Mouse (Mus musculus) midbrain, embryonic 16.5 days (tissue): Measurements from ENCODE around the gene Pnkp. TPM values are rescaled to one million over a fixed set of nuclear protein-coding genes. Genes with fewer than 3 reads are reported as not detected.

Source experiments
- ATAC-seq: fragments of 200-750 bp; cut with Nextera tagmentation; 2 replicates; pipeline ENCODE4 v1.8.0; 2017; ENCODE audit warnings: moderate TSS enrichment
- H3K27ac ChIP-seq: fragments of 300-500 bp; sonication (generic); 2 replicates; pipeline ENCODE4 v1.5.1; 2014; ENCODE audit warnings: mild to moderate bottlenecking, low read length, mixed read lengths
- H3K27me3 ChIP-seq: fragments of 300-500 bp; sonication (generic); 2 replicates; pipeline ENCODE4 v1.6.1; 2014; ENCODE audit warnings: low read depth, low read length, mixed read lengths; ENCODE audit not compliant: control insufficient read depth, insufficient read depth
- H3K36me3 ChIP-seq: fragments of 300-500 bp; sonication (generic); 2 replicates; pipeline ENCODE4 v1.6.1; 2014; ENCODE audit warnings: mild to moderate bottlenecking, low read length, moderate library complexity, mixed read lengths; ENCODE audit not compliant: control insufficient read depth, insufficient read depth
- H3K4me1 ChIP-seq: fragments of 300-500 bp; sonication (generic); 2 replicates; pipeline ENCODE4 v1.6.1; 2014; ENCODE audit warnings: mild to moderate bottlenecking, low read length, mixed read lengths; ENCODE audit not compliant: control insufficient read depth, insufficient read depth
- H3K4me2 ChIP-seq: fragments of 300-500 bp; sonication (generic); 2 replicates; pipeline ENCODE4 v1.6.1; 2014; ENCODE audit warnings: mild to moderate bottlenecking, low read length, mixed read lengths
- H3K4me3 ChIP-seq: fragments of 300-500 bp; sonication (generic); 2 replicates; pipeline ENCODE4 v1.5.1; 2014; ENCODE audit warnings: low read depth, mild to moderate bottlenecking, low read length, moderate library complexity, mixed read lengths
- H3K9ac ChIP-seq: fragments of 300-500 bp; sonication (generic); 2 replicates; pipeline ENCODE4 v1.6.1; 2014; ENCODE audit warnings: low read depth, low read length, mixed read lengths
- H3K9me3 ChIP-seq: fragments of 300-500 bp; sonication (generic); replicated peaks from 2 replicates; pipeline ENCODE4 v1.6.1; 2014; ENCODE audit warnings: mild to moderate bottlenecking, low read length, mixed read lengths; ENCODE audit not compliant: control insufficient read depth, poor library complexity, severe bottlenecking
- WGBS: fragments of 180-500 bp; shearing (Covaris S2); extraction: QIAGEN DNeasy Blood & Tissue Kit; methylation state at CpG from one replicate; pipeline ENCODE4 v1.1.7; 2014; 5-methylcytosine and 5-hydroxymethylcytosine counted together
- polyA plus RNA-seq: library from polyadenylated mRNA; unstranded; fragments of >200 nt; fragmentation: Nextera tagmentation; extraction: Ambion mirVana; gene quantifications from 2 replicates; pipeline ENCODE4 v1.2.1, GENCODE M21; 2015

Pnkp gene
- polyA plus RNA-seq, 1 experiment from 2014 or later, result 30.4 TPM

DNA sequence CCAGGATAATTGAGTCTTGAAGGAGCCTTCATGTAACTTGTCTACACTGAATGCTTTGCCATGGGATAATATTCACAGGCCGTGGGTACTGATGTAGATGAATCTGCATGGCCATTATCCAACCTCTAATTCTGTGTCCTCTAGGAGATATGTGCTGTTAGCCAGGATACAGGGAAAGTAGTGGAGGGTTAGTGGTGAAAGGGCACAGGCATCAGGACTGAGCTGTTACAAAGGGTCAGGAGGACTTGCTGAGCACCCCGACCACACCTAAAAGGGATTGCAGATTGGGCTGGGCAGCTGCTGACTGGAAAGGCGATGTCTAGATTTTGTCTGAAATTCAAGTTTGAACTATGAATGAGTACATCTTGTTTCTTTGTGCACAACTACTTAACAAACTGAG is 36.4 kb upstream of the Pnkp start:
- no peak for ATAC-seq
- H3K9me3 ChIP-seq, result no peaks in the 10 kb centered on the region
- H3K36me3 ChIP-seq, result no peaks in the 10 kb centered on the region
- no peak overlapping the region for H3K27ac ChIP-seq
- H3K9ac ChIP-seq, result no peak overlapping the region
- H3K4me3 ChIP-seq, result no peak overlapping the region
- no peak overlapping the region for H3K4me2 ChIP-seq
- WGBS, result 85% methylated on average over 3 of the region's 3 CpGs
- H3K4me1 ChIP-seq, result peaks cover 36% of the 10 kb centered on the region
- H3K27me3 ChIP-seq, result no peaks in the 10 kb centered on the region

DNA sequence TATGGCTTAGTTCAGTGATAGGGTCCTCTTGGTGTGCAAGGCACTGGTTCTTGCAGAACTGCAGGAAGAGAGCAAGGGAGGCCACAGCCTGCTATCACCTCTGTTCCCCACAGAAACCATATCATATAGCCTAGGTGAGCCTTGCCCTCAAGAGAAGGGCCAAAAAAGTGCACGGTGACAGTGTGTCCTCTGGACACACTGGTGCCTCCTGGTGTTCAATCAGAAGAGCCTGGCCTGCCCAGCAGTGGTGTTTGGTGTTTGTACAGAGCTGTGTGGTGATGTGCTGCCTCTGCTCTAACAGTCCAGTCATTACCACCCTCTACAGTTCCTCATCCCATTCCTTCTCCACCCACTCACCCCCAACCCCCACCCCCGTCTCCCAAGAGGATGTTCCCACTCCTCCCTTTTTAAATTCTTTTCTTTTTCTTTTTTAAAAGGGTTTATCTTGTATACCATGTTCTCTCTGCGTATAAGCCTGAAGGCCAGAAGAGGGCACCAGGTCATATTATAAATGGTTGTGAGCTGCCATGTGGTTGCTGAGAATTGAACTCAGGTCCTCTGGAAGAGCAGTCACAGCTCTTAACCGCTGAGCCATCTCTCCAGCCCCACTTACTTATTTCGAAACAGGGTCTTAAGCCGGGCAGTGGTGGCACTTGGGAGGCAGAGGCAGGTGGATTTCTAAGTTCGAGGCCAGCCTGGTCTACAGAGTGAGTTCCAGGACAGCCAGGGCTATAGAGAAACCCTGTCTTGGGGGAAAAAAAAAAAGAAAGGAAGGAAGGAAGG is 35.1 kb upstream of the Pnkp start:
- Histone ChIP-seq H3K4me1 (peaks cover 36% of the 10 kb centered on the region), H3K27ac (no peak overlapping the region), H3K27me3 (no peaks in the 10 kb centered on the region), H3K9ac (no peak overlapping the region), H3K4me2 (no peak overlapping the region), H3K4me3 (no peak overlapping the region), H3K36me3 (no peaks in the 10 kb centered on the region), H3K9me3 (no peaks in the 10 kb centered on the region)
- no peak for ATAC-seq
- WGBS, result 86% methylated on average over 7 of the region's 7 CpGs

DNA sequence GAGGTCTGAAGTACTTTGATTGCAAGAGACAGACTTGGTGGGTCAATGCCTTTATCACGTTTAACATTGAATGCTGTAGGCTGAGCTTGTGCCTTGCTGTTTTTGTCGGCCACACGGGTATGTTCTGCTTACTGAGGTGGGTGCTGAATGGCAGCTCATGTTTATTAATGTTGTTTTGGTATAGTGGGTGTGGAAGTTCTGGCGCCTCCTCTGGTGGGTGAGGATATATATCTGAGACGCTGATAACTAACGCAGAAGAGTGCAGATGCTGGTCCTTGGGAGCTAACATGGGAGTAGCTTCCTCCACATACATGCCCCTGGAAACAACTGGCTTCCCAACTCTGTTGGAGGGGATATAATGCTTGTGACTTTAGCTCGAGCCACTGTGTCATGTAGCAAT is 33.5 kb upstream of the Pnkp start:
- ATAC-seq, result no peak
- Histone ChIP-seq H3K4me3 (no peak overlapping the region), H3K9ac (no peak overlapping the region), H3K4me1 (peaks cover 21% of the 10 kb centered on the region), H3K4me2 (no peak overlapping the region), H3K36me3 (peaks cover 1% of the 10 kb centered on the region; the same call in 1 of the 2 replicates), H3K9me3 (no peaks in the 10 kb centered on the region), H3K27me3 (no peaks in the 10 kb centered on the region), H3K27ac (no peak overlapping the region)
- WGBS, result 38% methylated on average over 7 of the region's 7 CpGs

DNA sequence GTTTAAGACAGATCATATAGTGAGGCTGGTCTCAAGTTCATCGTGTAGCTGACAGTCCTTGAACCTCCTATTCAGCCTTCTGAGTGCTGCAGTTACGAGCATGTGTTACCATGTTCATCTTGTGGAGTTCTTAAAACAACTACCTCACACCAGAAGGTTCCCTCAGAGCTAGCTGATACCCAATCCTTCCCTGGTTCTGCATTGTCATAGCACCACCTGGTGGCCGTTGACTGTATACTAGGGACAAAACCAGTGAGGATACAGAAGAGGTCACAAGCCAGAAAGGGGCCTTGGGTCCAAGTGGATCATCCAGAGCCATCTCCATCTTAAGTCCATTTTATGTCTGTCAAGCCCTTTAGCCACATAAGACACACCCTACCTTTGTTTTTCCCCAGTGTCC is 32.1 kb upstream of the Pnkp start:
- Histone ChIP-seq H3K4me2 (no peak overlapping the region), H3K4me3 (no peak overlapping the region), H3K36me3 (peaks cover 12% of the 10 kb centered on the region), H3K4me1 (peaks cover 6% of the 10 kb centered on the region; the same call in 1 of the 2 replicates), H3K9me3 (no peaks in the 10 kb centered on the region), H3K27ac (no peak overlapping the region), H3K9ac (no peak overlapping the region), H3K27me3 (no peaks in the 10 kb centered on the region)
- ATAC-seq, result peak; percentile 70
- WGBS, result 25% methylated on average over 3 of the region's 3 CpGs

DNA sequence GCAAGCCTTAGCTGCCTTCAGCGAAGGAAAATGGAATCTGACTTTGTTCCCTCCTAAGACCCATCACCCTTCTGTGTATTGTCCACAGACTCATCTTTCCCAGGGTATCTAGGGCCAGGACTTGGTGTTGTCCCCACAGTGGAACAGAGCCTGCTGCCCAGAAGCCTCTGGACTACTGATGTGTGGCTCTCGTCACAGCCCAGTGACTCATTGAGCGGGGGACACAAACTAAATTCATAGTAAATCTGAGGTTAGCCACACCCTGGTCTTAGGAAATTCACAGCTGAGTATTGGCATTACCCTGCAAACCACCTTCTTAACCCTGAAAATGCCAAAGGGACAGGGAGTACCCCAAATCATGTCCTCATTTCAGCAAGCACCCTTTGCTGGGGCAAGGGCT is 30.2 kb upstream of the Pnkp start:
- H3K27ac ChIP-seq, result no peak overlapping the region
- no peak overlapping the region for H3K4me2 ChIP-seq
- H3K4me1 ChIP-seq, result 0 out of 2 replicates have a peak, but pooled peaks cover 2% of the 10 kb centered on the region
- WGBS, result 88% methylated on average over 3 of the region's 3 CpGs
- H3K36me3 ChIP-seq, result peaks cover 24% of the 10 kb centered on the region
- H3K4me3 ChIP-seq, result no peak overlapping the region
- H3K9ac ChIP-seq, result no peak overlapping the region
- H3K9me3 ChIP-seq, result no peaks in the 10 kb centered on the region
- no peak for ATAC-seq
- no peaks in the 10 kb centered on the region for H3K27me3 ChIP-seq

DNA sequence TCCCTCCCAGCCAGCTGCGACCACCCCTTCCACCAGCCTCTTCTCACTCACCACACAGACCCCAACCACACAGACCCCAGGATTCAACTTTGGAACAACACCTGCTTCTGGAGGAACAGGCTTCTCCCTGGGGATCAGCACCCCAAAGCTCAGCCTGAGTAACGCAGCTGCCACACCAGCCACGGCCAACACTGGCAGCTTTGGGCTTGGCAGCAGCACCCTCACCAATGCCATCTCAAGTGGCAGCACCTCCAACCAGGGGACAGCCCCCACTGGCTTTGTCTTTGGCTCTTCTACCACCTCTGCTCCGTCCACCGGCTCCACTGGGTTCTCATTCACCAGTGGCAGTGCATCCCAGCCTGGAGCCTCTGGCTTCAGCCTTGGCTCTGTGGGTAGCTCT is 28.2 kb upstream of the Pnkp start:
- 93% methylated on average over 5 of the region's 5 CpGs for WGBS

DNA sequence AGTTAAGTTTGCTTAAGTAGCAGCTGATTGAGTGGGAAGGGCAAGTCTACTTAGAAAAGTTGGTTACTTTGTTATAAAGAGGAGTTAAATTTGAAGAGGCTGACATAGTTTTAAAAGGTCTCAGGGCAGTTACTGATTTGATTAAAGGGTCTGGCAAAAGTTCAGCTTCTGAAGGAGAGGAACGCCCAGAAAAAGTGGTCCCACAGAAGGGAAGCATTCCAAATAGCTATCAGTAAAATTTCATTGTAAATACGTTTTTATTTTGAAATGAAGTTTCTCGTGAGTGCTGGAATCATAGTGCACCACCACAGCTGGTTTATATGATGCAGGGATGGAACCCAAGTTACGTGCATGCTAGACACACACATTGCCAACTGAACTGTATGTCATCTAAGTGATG is 24.2 kb upstream of the Pnkp start:
- H3K36me3 ChIP-seq, result peaks cover 28% of the 10 kb centered on the region
- 87% methylated on average over 4 of the region's 4 CpGs for WGBS
- no peak overlapping the region for H3K27ac ChIP-seq
- no peak for ATAC-seq
- no peak overlapping the region for H3K4me2 ChIP-seq
- H3K4me3 ChIP-seq, result no peak overlapping the region
- no peaks in the 10 kb centered on the region for H3K4me1 ChIP-seq
- no peaks in the 10 kb centered on the region for H3K27me3 ChIP-seq
- H3K9me3 ChIP-seq, result no peaks in the 10 kb centered on the region
- H3K9ac ChIP-seq, result no peak overlapping the region

More for the DNA sequence above, 28.2 kb upstream of the Pnkp start:
- Histone ChIP-seq H3K4me1 (0 out of 2 replicates have a peak, but pooled peaks cover 2% of the 10 kb centered on the region), H3K27me3 (no peaks in the 10 kb centered on the region), H3K9me3 (no peaks in the 10 kb centered on the region), H3K27ac (no peak overlapping the region), H3K9ac (no peak overlapping the region), H3K4me3 (no peak overlapping the region), H3K36me3 (peaks cover 28% of the 10 kb centered on the region), H3K4me2 (no peak overlapping the region)
- ATAC-seq, result no peak

DNA sequence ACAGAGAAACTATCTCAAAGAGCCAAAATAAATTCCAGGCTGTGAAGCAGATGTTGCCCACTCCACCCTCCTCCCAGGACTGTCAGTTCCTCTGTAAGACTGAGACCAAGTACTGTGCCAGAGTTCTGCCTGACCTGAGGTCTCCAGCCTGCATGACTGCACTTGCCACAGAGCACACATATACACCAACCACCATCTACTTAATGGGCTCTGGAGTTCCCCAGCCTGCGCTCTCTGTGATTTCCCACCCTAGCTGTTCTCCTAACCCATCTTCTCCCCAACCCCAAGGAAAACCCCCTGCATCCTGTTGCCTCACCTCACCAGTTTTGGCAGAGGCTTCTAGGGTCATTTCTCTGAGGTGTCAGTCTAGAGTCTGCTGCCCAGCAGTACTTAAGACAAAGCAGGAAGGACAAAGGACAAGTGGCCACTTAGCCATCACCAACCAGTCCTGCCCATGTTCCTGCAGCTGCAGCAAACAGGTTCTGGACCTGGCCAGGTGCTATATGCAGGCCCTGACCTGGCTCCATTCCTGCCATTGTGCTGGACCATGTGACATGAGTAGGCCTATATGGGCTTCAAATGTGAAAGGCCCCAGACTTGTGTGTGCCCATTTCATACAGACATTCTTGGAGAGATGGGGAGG is 21.4 kb upstream of the Pnkp start:
- H3K36me3 ChIP-seq, result peaks cover 12% of the 10 kb centered on the region
- no peaks in the 10 kb centered on the region for H3K9me3 ChIP-seq
- no peak for ATAC-seq
- peaks cover 12% of the 10 kb centered on the region for H3K4me1 ChIP-seq
- H3K27ac ChIP-seq, result no peak overlapping the region
- H3K4me2 ChIP-seq, result no peak overlapping the region
- WGBS, result 100% methylated on average over 1 of the region's 1 CpGs
- H3K4me3 ChIP-seq, result no peak overlapping the region
- H3K9ac ChIP-seq, result no peak overlapping the region
- H3K27me3 ChIP-seq, result peaks cover 3% of the 10 kb centered on the region

DNA sequence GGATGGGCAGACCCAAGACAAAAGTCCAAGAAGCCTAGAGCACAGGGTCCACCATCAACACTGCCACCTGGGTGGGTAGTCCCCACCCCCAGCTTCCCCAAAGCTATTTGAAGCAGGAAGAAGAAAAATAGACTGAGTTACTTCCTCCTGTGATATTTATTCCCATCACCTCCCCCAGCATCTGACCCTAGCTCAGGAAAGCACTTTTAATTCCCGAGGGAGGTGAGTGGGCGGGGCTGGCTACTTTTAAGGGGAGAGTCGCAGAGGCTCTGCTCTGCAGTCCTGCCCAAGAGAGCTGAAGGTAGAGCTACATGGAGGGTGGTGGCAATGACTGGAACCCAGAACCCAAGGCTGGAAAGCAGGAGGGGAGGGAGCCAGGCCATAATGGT is 20.9 kb upstream of the Pnkp start:
- Histone ChIP-seq H3K4me3 (no peak overlapping the region), H3K27me3 (peaks cover 8% of the 10 kb centered on the region), H3K27ac (no peak overlapping the region), H3K9ac (no peak overlapping the region), H3K36me3 (peaks cover 12% of the 10 kb centered on the region), H3K4me1 (peaks cover 12% of the 10 kb centered on the region), H3K4me2 (no peak overlapping the region), H3K9me3 (no peaks in the 10 kb centered on the region)
- 54% methylated on average over 3 of the region's 3 CpGs for WGBS
- no peak for ATAC-seq
